Mouse (Mus musculus): Measurements from ENCODE around the gene 2300009A05Rik.

DNA sequence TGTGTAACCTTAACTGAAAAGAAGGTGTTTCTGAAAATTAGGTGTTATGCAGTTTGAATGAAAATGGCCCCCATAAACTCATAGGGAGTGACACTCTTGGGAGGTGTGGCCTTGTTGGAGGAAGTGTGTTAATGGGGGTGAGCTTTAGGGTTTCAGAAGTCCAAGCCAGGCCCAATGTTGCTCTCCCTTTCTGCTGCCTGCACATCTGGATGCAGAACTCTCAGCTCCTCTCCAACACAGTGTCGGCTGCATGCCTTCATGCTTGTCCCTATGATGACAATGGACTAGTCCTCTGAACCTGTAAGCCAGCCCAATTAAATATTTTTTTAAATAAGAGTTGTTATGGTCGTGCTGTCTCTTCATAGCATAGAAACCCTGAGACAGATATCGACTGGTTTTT, 18.7 kb downstream of the 2300009A05Rik start:
- TF ChIP-seq CTCF (IDR thresholded peaks at IDR 0.05; ENCODE audit: control insufficient read depth, insufficient read depth, low read length) (no peak), POLR2A (IDR thresholded peaks at IDR 0.05; ENCODE audit: borderline replicate concordance, control insufficient read depth, low read depth, low read length) (no peak)

All from bone marrow, adult 2 months (tissue).